Mouse (Mus musculus): Measurements from ENCODE around the gene Vars2. TPM values are rescaled to one million over a fixed set of nuclear protein-coding genes. Genes with fewer than 3 reads are reported as not detected.

The Vars2 gene
- polyA plus RNA-seq (2015; fragmentation: Nextera tagmentation; extraction: Ambion mirVana), result 15.9 and 17.8 TPM in 2 replicates

- H3K4me3 ChIP-seq, result peak within 1 kb of the TSS; percentile 91
- H3K4me2 ChIP-seq, result peak within 1 kb of the TSS; percentile 95
- 0 out of 2 replicates have a peak, but pooled peaks cover 12% of the 10 kb centered on the region for H3K36me3 ChIP-seq
- H3K9ac ChIP-seq, result peak within 1 kb of the TSS; percentile 78
- H3K27ac ChIP-seq (replicated peaks), result peak within 1 kb of the TSS; percentile 92
- no peaks in the 10 kb centered on the region for H3K27me3 ChIP-seq
- ATAC-seq (ENCODE audit: low FRiP score, low read depth), result peak; percentile 94
- H3K9me3 ChIP-seq, result no peaks in the 10 kb centered on the region
- under 1% methylated on average over 61 of the region's 61 CpGs for WGBS
- H3K4me1 ChIP-seq (replicated peaks), result peaks cover 24% of the 10 kb centered on the region
These were observed at the start of gene Vars2 for GRCm38 (mm10) chr17:35667334-35668065. Gene Vars2 (minus strand): TSS chr17:35667592.

- Histone ChIP-seq H3K4me1 (replicated peaks) (peaks cover 8% of the 10 kb centered on the region), H3K27me3 (no peaks in the 10 kb centered on the region), H3K36me3 (no peaks in the 10 kb centered on the region), H3K27ac (replicated peaks) (no peak overlapping the region), H3K9me3 (no peaks in the 10 kb centered on the region), H3K4me3 (no peak overlapping the region), H3K9ac (no peak overlapping the region), H3K4me2 (no peak overlapping the region)
- WGBS, result 87% methylated on average over 6 of the region's 6 CpGs
- ATAC-seq (ENCODE audit: low FRiP score, low read depth), result no peak
These were observed 49.7 kb upstream of the Vars2 start for GRCm38 (mm10) chr17:35717080-35717479.

- H3K27ac ChIP-seq (replicated peaks), result no peak overlapping the region
- WGBS, result 92% methylated on average over 3 of the region's 3 CpGs
- H3K36me3 ChIP-seq, result no peaks in the 10 kb centered on the region
- H3K9me3 ChIP-seq, result no peaks in the 10 kb centered on the region
- H3K9ac ChIP-seq, result no peak overlapping the region
- ATAC-seq (ENCODE audit: low FRiP score, low read depth), result no peak
- H3K27me3 ChIP-seq, result no peaks in the 10 kb centered on the region
- peaks cover 8% of the 10 kb centered on the region for H3K4me1 ChIP-seq (replicated peaks)
- H3K4me3 ChIP-seq, result no peak overlapping the region
- H3K4me2 ChIP-seq, result no peak overlapping the region
These were observed 48.7 kb upstream of the Vars2 start for GRCm38 (mm10) chr17:35716114-35716513.

GRCm38 (mm10) chr17:35710705-35711347 is 43.4 kb upstream of the Vars2 start:
- Histone ChIP-seq H3K4me2 (no peak overlapping the region), H3K4me1 (replicated peaks) (peaks cover 9% of the 10 kb centered on the region; the same call in 1 of the 2 replicates), H3K27ac (replicated peaks) (peak overlapping the region; percentile 14; the same call in 1 of the 2 replicates), H3K27me3 (no peaks in the 10 kb centered on the region), H3K9me3 (no peaks in the 10 kb centered on the region), H3K9ac (no peak overlapping the region), H3K4me3 (no peak overlapping the region), H3K36me3 (no peaks in the 10 kb centered on the region)
- peak; percentile 74; the same call in 1 of the 2 replicates for ATAC-seq (ENCODE audit: low FRiP score, low read depth)
- WGBS, result 20% methylated on average over 8 of the region's 8 CpGs

GRCm38 (mm10) chr17:35708611-35709010 is 41.2 kb upstream of the Vars2 start:
- H3K36me3 ChIP-seq, result no peaks in the 10 kb centered on the region
- H3K27me3 ChIP-seq, result no peaks in the 10 kb centered on the region
- H3K4me3 ChIP-seq, result no peak overlapping the region
- 80% methylated on average over 2 of the region's 2 CpGs for WGBS
- no peak overlapping the region for H3K9ac ChIP-seq
- H3K4me1 ChIP-seq (replicated peaks), result peaks cover 23% of the 10 kb centered on the region
- H3K4me2 ChIP-seq, result no peak overlapping the region
- H3K9me3 ChIP-seq, result no peaks in the 10 kb centered on the region
- no peak overlapping the region for H3K27ac ChIP-seq (replicated peaks)
- no peak for ATAC-seq (ENCODE audit: low FRiP score, low read depth)

GRCm38 (mm10) chr17:35707929-35708328 is 40.5 kb upstream of the Vars2 start:
- Histone ChIP-seq H3K4me3 (no peak overlapping the region), H3K9me3 (no peaks in the 10 kb centered on the region), H3K36me3 (no peaks in the 10 kb centered on the region), H3K4me1 (replicated peaks) (peaks cover 24% of the 10 kb centered on the region), H3K9ac (no peak overlapping the region), H3K27me3 (no peaks in the 10 kb centered on the region), H3K4me2 (no peak overlapping the region), H3K27ac (replicated peaks) (no peak overlapping the region)
- ATAC-seq (ENCODE audit: low FRiP score, low read depth), result no peak
- WGBS, result 61% methylated on average over 7 of the region's 7 CpGs

- no peaks in the 10 kb centered on the region for H3K27me3 ChIP-seq
- H3K9ac ChIP-seq, result no peak overlapping the region
- no peaks in the 10 kb centered on the region for H3K36me3 ChIP-seq
- no peak overlapping the region; the same call in 1 of the 2 replicates for H3K27ac ChIP-seq (replicated peaks)
- H3K4me2 ChIP-seq, result no peak overlapping the region
- H3K9me3 ChIP-seq, result no peaks in the 10 kb centered on the region
- peaks cover 40% of the 10 kb centered on the region for H3K4me1 ChIP-seq (replicated peaks)
- WGBS, result 17% methylated on average over 4 of the region's 4 CpGs
- no peak for ATAC-seq (ENCODE audit: low FRiP score, low read depth)
- no peak overlapping the region for H3K4me3 ChIP-seq
These were observed 38.4 kb upstream of the Vars2 start for GRCm38 (mm10) chr17:35705836-35706235.

GRCm38 (mm10) chr17:35704621-35705464 is 37.5 kb upstream of the Vars2 start, which contains the start of gene Ddr1:
Gene Ddr1 (minus strand): TSS chr17:35704621.
- peak; percentile 53 for ATAC-seq (ENCODE audit: low FRiP score, low read depth)
- Histone ChIP-seq H3K4me2 (peak within 1 kb of the TSS; percentile 86), H3K36me3 (no peaks in the 10 kb centered on the region), H3K9me3 (no peaks in the 10 kb centered on the region), H3K4me1 (replicated peaks) (peaks cover 35% of the 10 kb centered on the region), H3K4me3 (peak within 1 kb of the TSS; percentile 45), H3K27ac (replicated peaks) (peak within 1 kb of the TSS; percentile 94), H3K27me3 (no peaks in the 10 kb centered on the region), H3K9ac (peak within 1 kb of the TSS; percentile 67)
- WGBS, result 5% methylated on average over 19 of the region's 19 CpGs

- H3K4me2 ChIP-seq, result peak overlapping the region; percentile 86
- H3K9me3 ChIP-seq, result no peaks in the 10 kb centered on the region
- peaks cover 45% of the 10 kb centered on the region for H3K4me1 ChIP-seq (replicated peaks)
- peak overlapping the region; percentile 45 for H3K4me3 ChIP-seq
- H3K9ac ChIP-seq, result peak overlapping the region; percentile 67
- no peaks in the 10 kb centered on the region for H3K27me3 ChIP-seq
- no peaks in the 10 kb centered on the region for H3K36me3 ChIP-seq
- WGBS, result 5% methylated on average over 14 of the region's 14 CpGs
- H3K27ac ChIP-seq (replicated peaks), result peak overlapping the region; percentile 94
- peak; percentile 52 for ATAC-seq (ENCODE audit: low FRiP score, low read depth)
These were observed 36.4 kb upstream of the Vars2 start for GRCm38 (mm10) chr17:35703751-35704271.

- H3K9me3 ChIP-seq, result no peaks in the 10 kb centered on the region
- H3K36me3 ChIP-seq, result no peaks in the 10 kb centered on the region
- no peak for ATAC-seq (ENCODE audit: low FRiP score, low read depth)
- H3K9ac ChIP-seq, result peak overlapping the region; percentile 74
- H3K27ac ChIP-seq (replicated peaks), result peak overlapping the region; percentile 93
- H3K4me2 ChIP-seq, result peak overlapping the region; percentile 86
- H3K4me3 ChIP-seq, result peak overlapping the region; percentile 52
- H3K27me3 ChIP-seq, result no peaks in the 10 kb centered on the region
- peaks cover 52% of the 10 kb centered on the region for H3K4me1 ChIP-seq (replicated peaks)
- 4% methylated on average over 2 of the region's 2 CpGs for WGBS
These were observed 35.7 kb upstream of the Vars2 start for GRCm38 (mm10) chr17:35703065-35703464.

- WGBS, result 6% methylated on average over 4 of the region's 4 CpGs
- H3K27me3 ChIP-seq, result no peaks in the 10 kb centered on the region
These were observed 35.2 kb upstream of the Vars2 start for GRCm38 (mm10) chr17:35702605-35703004.

More at GRCm38 (mm10) chr17:35702605-35703004, 35.2 kb upstream of the Vars2 start:
- peak overlapping the region; percentile 93 for H3K27ac ChIP-seq (replicated peaks)
- ATAC-seq (ENCODE audit: low FRiP score, low read depth), result no peak
- H3K36me3 ChIP-seq, result no peaks in the 10 kb centered on the region
- H3K9ac ChIP-seq, result peak overlapping the region; percentile 74
- peaks cover 57% of the 10 kb centered on the region for H3K4me1 ChIP-seq (replicated peaks)
- H3K9me3 ChIP-seq, result no peaks in the 10 kb centered on the region
- H3K4me3 ChIP-seq, result peak overlapping the region; percentile 52
- H3K4me2 ChIP-seq, result peak overlapping the region; percentile 86
